Mouse (Mus musculus) embryonic stem cell, embryonic (primary cell): ENCODE data around the gene Smc2.
"Not testable (repeated sequence)": the region's sequence is repeated elsewhere in the genome, so short reads cannot be mapped to it uniquely, and the experiment has no call there.

Experiments used
- CTCF ChIA-PET, 4 experiments: fragments of 300-600 bp in 2 of 4; fragments of 350-600 bp in 2 of 4; sonication (Branson Sonifier 250); formaldehyde crosslinking; loops; one replicate each; lab custom pipeline; 2022; ENCODE audit warnings: inconsistent platforms in 2 of 4; lab: Charles Lee
- POLR2A ChIA-PET, 4 experiments: fragments of 300-600 bp in 2 of 4; fragments of 350-600 bp in 2 of 4; sonication (Branson Sonifier 250); formaldehyde crosslinking; loops; one replicate each; lab custom pipeline; 2022; ENCODE audit warnings: antibody characterized with exemption in 4 of 4, inconsistent platforms in 1 of 4; lab: Charles Lee

Gene Smc2

GRCm38 (mm10) chr4:52438886-52439664 is at the start of gene Smc2:
Gene Smc2 (plus strand): TSS chr4:52439243.
- ChIA-PET CTCF (no interaction called here), POLR2A (interaction anchor here in 2 of 4 experiments (0.7 to 0.9 kb wide), 3 partner anchors 13 to 620 kb away, joined by 3 to 5 read pairs (median 4); no protein-coding TSS in a partner anchor)

- ChIA-PET CTCF (no interaction called here), POLR2A (interaction anchor here in 1 of 4 experiments (1.2 kb wide), 1 partner anchor 12 kb away, joined by 3 read pairs; no protein-coding TSS in a partner anchor)
Measured at GRCm38 (mm10) chr4:52411587-52411986, 27.5 kb upstream of the Smc2 start.

DNA sequence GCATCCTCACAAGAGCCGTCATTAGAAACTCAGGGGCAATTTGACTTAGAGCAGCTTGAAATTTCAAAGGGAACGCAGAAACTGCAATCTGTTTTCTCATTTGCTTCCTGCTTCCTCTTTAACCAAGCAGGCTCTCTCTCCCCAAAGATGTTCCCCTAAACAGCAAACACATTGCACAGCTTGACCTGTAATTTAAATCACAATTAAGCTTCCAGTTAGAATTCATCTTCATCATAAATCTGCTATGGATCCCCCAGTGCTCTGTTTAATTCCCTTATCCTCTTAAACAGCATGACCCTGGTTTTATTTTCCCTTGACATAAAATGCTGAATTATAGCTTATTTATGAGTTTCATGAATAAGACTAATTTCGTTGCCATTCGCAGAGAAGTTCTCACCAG is 15.4 kb upstream of the Smc2 start:
- POLR2A ChIA-PET = interaction anchor here in 1 of 4 experiments (0.9 kb wide), 1 partner anchor 12 kb away, joined by 3 read pairs; no protein-coding TSS in a partner anchor
- CTCF ChIA-PET = no interaction called here

- POLR2A ChIA-PET = no interaction called here
Measured at GRCm38 (mm10) chr4:52429310-52430198, 9.5 kb upstream of the Smc2 start.

GRCm38 (mm10) chr4:52435551-52435950 is 3.5 kb upstream of the Smc2 start:
- CTCF ChIA-PET = interaction anchor here in 1 of 4 experiments (0.6 kb wide), 1 partner anchor 377 kb away, joined by 7 read pairs; no protein-coding TSS in a partner anchor
- POLR2A ChIA-PET = not testable (repeated sequence)

More at GRCm38 (mm10) chr4:52429310-52430198, 9.5 kb upstream of the Smc2 start:
- CTCF ChIA-PET = no interaction called here

DNA sequence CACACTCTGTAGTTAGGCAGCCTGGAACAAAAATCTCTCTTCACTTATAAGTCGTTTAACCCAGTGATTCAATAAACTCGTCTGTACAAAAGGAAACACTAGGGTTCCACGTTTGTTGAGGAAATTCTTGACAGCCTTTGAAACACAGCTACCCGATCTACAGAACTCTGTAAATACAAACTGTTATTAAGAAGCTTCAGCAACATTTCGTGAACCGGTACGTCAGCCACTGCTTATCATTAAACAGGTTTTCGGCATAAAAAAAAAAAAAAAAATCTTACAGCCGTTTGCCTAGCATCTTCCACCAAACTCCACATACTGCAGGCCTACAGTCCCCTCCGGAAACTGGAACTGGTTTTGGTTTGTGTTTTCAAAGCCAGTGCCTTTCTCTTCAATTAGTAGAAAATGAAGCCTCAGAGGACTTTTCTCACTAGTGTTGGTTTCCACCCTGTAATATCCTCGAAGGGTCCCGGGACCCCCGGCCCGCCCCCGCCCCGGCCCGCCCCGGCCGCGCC is 615 bp upstream of the Smc2 start:
- POLR2A ChIA-PET = interaction anchor here in 2 of 4 experiments (0.7 to 0.9 kb wide), 3 partner anchors 13 to 32 kb away, joined by 3 to 5 read pairs (median 3); no protein-coding TSS in a partner anchor
- CTCF ChIA-PET = interaction anchor here in 1 of 4 experiments (0.7 kb wide), 2 partner anchors 22 to 139 kb away, joined by 3 read pairs; no protein-coding TSS in a partner anchor

- CTCF ChIA-PET = interaction anchor here in 1 of 4 experiments (0.6 to 1.5 kb wide), 3 partner anchors 12 to 22 kb away, joined by 3 to 4 read pairs (median 3); no protein-coding TSS in a partner anchor
- POLR2A ChIA-PET = interaction anchor here in 2 of 4 experiments (0.8 to 4.6 kb wide), 4 partner anchors 10 to 16 kb away, joined by 3 to 32 read pairs (median 10); no protein-coding TSS in a partner anchor
Measured at GRCm38 (mm10) chr4:52459726-52460125, 20.7 kb downstream of the Smc2 start.

- POLR2A ChIA-PET = interaction anchor here in 2 of 4 experiments (0.5 to 2.5 kb wide), 3 partner anchors 9 to 25 kb away, joined by 3 to 15 read pairs (median 3); no protein-coding TSS in a partner anchor
- CTCF ChIA-PET = no interaction called here
Measured at GRCm38 (mm10) chr4:52461321-52461720, 22.3 kb downstream of the Smc2 start.

DNA sequence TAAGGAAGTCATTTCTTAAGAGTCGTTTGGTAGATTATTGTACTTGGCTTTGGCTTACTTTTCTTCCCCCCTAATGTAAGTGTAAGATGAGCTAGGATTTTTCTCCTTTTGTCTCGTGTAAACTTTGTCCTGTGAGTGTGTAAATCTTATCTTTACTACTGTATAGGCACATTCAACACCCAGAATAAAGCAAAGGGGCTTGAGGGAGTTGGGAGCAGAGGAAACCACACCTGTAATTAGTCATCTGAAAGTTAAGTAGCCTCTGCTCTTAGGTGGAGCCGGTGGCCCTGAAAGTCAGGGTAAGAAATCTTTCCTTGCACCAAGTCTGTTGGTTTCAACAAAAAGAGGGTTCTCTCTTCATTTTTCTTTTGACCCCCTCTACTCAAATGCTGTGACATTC is 34.4 kb downstream of the Smc2 start:
- ChIA-PET POLR2A (interaction anchor here in 1 of 4 experiments (0.9 to 1.3 kb wide), 2 partner anchors 9 to 30 kb away, joined by 3 to 4 read pairs; no protein-coding TSS in a partner anchor), CTCF (no interaction called here)

DNA sequence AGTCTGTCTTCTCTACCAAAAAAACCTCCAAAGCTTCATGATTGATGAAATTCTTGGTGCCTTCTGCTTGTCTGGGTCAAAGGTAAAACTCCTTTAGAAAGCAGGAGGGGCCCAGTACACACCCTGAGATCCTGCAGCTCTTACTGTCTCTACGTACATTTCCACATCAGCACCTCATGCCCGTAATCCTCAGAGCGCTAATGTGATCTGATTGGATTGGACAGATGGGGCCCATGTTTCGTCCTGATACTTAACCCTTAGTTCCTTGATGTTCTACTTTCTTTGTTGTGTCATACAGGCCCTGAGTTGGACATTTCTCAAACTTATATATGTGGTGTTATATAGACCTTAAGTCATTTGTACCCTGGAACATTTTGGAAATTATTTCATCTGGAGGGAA is 48.4 kb downstream of the Smc2 start:
- CTCF ChIA-PET = interaction anchor here in 1 of 4 experiments (0.6 kb wide), 1 partner anchor 925 kb away, joined by 3 read pairs; no protein-coding TSS in a partner anchor
- POLR2A ChIA-PET = interaction anchor here in 1 of 4 experiments (0.9 kb wide), 1 partner anchor 45 kb away, joined by 5 read pairs; no protein-coding TSS in a partner anchor

DNA sequence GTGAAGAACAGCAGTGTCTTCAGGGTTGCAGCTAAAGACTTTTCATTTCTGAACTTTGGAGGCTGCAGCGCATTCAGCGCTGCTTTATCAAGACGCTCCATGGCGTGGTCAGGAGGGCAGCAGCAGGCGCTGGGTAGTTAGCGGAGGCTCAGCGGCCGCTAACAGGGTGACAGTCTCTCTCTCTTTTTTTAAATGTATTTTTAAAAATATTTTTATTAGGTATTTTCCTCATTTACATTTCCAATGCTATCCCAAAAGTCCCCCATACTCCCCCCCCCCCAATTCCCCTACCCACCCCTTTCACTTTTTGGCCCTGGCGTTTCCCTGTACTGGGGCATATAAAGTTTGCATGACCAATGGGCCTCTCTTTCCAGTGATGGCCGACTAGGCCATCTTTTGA is 58.1 kb downstream of the Smc2 start, which contains the start of gene Vma21-ps:
Gene Vma21-ps (minus strand): TSS at position 101 of the 400 bp plus-strand sequence.
- CTCF ChIA-PET = not testable (repeated sequence)
- POLR2A ChIA-PET = interaction anchor here in 1 of 4 experiments (0.6 kb wide), 1 partner anchor 197 kb away, joined by 8 read pairs; no protein-coding TSS in a partner anchor

DNA sequence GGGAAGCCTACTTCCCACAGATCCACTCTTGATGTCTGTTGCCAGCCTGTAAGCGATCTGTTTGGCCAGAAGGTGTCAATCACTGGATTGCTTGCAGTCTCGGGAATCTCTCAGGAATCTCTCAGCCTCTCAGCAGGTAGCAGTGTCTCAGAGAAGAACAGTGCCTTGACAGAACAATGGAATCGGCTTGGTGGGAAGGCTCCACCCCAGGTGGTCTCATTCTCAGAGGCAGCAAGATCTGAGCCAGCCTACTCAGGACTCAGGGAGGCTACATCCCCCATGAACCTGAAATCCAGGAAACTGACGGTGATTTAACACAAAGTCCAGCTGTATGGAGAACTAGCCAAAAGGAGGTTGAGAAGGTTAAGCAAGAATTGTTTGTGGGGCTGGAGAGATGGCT is 78.5 kb downstream of the Smc2 start:
- POLR2A ChIA-PET = no interaction called here
- CTCF ChIA-PET = no interaction called here

DNA sequence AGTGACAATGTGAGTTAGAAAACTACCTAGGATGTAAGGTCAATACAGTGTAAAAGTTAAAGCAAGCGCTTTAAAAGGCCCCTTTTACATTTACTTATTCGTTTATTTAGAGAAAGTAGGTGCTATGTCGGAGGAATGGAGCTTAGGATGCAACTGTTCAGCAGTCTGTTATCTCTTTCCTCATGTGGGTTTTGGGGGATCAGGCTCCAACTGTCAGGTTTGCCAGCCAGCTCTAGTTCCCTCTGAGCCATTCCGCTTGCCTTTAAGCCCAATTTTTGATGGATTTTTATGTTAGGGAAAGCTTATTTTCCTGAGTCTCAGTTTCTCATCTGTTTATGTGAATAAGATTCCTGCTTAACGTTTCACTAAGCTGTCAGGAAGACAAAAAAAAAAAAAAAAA is 80.3 kb downstream of the Smc2 start:
- ChIA-PET CTCF (no interaction called here), POLR2A (interaction anchor here in 2 of 4 experiments (0.5 to 1.5 kb wide), 3 partner anchors 10 to 278 kb away, joined by 3 to 6 read pairs (median 3); no protein-coding TSS in a partner anchor)

GRCm38 (mm10) chr4:52526464-52526863 is 87.4 kb downstream of the Smc2 start:
- ChIA-PET POLR2A (no interaction called here), CTCF (no interaction called here)

- ChIA-PET POLR2A (interaction anchor here in 1 of 4 experiments (0.6 kb wide), 1 partner anchor 994 kb away, joined by 3 read pairs; no protein-coding TSS in a partner anchor), CTCF (interaction anchor here in 1 of 4 experiments (0.7 kb wide), 1 partner anchor 455 kb away, joined by 5 read pairs; no protein-coding TSS in a partner anchor)
Measured at GRCm38 (mm10) chr4:52530636-52531035, 91.6 kb downstream of the Smc2 start.
